Mouse (Mus musculus): Measurements from ENCODE around the gene Cavin1.
"Not testable (repeated sequence)": the region's sequence is repeated elsewhere in the genome, so short reads cannot be mapped to it uniquely, and the experiment has no call there.

The Cavin1 gene

DNA sequence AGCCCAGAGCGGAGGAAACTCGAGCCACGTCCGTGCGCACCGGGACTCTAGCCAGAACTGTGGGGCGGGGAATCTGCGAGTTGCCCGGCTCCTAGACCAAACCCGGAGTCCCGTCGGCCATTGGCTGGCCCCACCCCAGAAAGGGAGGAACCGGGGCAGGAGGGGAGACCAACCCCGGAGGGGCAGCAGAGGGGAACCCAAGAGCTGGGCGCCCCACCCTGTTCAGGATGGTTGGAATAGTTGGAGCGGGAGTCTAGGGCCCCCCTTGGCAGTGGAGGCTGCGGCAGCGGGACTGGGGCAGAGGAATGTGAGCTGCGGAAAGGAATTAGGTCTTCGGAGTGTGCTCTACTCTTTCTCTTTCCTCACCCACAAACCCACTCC lies at the start of gene Cavin1:
Cavin1 (minus strand) TSS at position 331 of the 381 bp plus-strand sequence.
- DNase-seq = peak; percentile 94

GRCm38 (mm10) chr11:101011641-101012040 lies 41.0 kb upstream of the Cavin1 start:
- DNase-seq = no peak

DNA sequence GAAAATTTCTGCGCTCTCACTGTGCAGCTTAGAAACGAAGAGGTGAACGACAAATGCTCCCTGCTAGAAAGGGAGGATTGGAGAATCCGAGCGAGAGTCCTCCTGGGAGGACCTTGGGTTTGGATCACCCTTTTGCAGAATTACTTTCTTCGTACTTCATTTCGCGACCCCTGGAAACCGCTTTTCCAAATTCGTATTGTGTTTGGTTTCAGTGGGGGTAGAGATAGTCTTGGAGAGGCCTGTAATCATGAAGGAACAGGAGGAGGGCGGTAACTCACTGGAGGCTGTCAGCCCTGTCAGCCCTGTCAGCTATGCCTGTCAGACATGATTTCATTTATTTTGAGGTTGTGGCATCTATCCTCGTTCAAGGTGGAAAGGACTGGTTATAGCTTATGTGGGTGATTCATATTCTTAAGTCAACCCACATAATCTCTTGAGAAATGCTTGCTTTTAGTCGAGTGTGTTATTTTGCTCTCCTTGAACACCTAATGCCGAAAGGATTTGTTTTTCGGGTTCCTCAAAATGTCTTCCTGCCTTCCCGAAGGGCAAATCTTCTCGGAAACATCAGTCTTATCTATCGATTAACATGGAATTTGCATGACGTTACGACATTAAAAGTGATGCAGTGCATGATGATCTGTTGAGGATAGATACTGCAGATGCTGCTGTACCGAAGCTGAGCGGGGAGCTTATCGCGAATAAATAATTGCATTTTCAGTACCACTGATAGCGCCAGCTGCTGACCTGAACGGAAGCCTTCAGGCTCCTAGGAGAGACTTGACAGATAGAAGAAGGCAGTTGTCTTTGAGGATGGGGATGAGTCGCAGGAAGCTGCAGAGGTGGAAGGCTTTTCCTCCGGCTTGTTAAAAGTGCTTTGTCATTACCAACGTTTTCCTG lies 39.4 kb upstream of the Cavin1 start:
- DNase-seq = no peak

DNA sequence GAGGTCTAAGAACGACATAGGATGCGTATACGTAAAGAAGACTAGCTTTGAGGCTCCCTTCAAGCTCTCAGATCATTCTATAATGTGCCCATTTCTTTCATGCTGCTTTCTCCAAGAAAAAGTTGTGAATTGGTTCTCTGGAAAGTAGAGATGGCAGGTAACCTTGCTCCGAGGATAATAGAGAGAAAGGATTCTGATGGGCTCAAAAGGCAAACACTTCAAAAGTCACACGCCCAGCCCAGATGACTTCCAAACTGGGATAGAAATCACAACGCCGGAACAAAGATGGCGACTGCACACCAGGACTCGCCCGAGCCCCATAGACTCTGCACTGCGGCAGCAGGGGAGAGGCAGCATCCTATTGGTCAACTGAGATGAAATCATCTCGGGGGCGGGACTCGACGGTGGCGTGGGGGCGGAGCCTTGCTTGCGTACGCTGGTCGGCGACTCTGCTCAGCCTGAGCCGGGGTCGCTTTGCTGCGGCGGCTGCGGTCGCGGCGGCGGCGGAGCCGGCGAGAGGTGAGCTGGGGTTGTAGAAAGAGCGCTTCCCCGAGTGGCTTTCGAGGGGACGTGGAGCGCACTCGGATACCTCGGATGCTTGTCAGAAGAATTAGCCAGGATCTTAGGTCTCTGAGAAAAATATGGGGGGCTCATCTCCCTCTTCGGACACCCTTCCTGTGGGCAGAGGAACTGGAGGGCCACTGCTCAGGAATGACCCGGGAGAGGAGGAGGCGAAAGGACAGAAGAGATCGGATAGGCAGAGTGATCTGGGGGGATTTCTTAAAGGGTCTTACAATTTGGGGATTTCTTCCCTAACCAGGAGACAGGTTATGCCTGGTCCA lies 38.6 kb upstream of the Cavin1 start, which contains the start of gene Atp6v0a1:
Atp6v0a1 (plus strand) TSS at position 407 of the 842 bp plus-strand sequence.
- peak; percentile 97 for DNase-seq

- DNase-seq = no peak
Observed at GRCm38 (mm10) chr11:101008206-101009045, 37.7 kb upstream of the Cavin1 start.

- peak; percentile 59 for DNase-seq
Observed at GRCm38 (mm10) chr11:101003025-101003685, 32.5 kb upstream of the Cavin1 start.

DNA sequence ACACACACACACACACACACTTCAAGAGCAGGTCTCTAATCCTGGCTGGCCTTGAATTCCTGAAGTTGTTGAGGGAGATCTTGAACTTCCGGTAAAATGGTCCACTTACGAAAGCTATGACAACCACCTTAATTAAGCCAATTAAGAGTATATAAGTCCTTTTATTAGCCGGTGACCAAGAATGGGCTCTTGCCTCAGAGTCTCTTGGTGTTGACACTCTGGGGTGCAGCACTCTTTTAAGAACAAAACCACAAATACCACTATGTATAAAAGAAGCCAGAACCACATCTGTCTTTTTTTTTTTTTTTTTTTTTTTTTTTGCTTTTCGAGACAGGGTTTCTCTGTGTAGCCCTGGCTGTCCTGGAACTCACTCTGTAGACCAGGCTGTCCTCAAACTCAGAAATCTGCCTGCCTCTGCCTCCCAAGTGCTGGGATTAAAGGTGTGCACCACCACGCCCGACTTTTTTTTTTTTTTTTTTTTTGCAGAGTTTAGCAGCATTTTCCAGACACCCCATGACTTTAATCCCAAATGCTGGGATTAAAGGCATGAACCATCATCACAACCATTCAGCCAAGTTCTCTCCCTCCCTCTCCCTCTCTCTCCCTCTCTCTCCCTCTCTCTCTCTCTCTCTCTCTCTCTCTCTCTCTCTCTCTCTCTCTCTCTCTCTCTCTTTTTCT lies 31.3 kb upstream of the Cavin1 start:
- not testable (repeated sequence) for DNase-seq

GRCm38 (mm10) chr11:100999254-100999653 lies 28.6 kb upstream of the Cavin1 start:
- DNase-seq = no peak

DNA sequence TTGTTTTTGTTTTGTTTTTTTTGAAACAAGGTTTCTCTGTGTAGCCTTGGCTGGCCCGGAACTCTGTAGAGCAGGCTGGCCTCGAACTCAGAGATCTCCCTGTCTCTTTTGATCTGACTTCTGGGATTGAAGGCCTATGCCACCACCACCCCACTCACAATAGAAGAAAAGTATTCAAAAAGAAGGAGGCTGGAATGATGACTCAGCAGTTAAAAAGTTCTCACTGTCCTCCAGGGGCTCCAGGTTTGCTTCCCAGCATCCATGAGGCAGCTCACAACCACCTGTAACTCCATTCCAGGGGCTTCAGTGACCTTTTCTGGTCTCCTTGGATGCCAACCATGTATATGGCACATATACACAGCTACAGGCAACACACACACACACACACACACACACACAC lies 28.1 kb upstream of the Cavin1 start:
- no peak for DNase-seq

- DNase-seq = no peak
Observed at GRCm38 (mm10) chr11:100996501-100996900, 25.8 kb upstream of the Cavin1 start.

GRCm38 (mm10) chr11:100994655-100995054 lies 24.0 kb upstream of the Cavin1 start:
- no peak for DNase-seq

GRCm38 (mm10) chr11:100994233-100994632 lies 23.5 kb upstream of the Cavin1 start:
- no peak for DNase-seq

- no peak for DNase-seq
Observed at GRCm38 (mm10) chr11:100993437-100993836, 22.8 kb upstream of the Cavin1 start.

DNA sequence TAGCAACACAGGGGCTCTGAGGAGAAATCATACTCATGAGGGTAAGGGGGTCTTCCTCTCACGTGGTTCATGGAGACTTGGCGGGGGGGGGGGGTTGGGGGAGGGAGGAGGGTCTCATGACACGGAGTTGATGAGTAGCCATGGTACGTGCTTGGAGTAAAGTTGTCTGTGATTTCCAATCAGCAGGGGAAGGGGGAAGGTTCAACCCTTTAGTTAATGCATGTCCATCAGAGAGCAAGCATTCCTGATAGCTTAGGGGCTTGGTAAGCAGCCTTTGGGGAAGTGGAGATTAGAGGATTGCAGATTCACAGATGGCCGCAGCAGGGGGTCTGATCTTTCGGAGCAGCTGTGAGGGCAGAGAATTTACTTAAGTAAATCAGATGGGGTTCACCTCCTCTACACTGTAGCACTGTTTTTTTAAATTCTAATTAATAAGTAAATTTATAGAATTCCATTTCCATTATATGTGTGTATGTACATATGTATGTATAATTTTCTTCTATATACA lies 20.4 kb upstream of the Cavin1 start:
- no peak for DNase-seq

- DNase-seq = no peak
Observed at GRCm38 (mm10) chr11:100989666-100990065, 19.0 kb upstream of the Cavin1 start.

DNA sequence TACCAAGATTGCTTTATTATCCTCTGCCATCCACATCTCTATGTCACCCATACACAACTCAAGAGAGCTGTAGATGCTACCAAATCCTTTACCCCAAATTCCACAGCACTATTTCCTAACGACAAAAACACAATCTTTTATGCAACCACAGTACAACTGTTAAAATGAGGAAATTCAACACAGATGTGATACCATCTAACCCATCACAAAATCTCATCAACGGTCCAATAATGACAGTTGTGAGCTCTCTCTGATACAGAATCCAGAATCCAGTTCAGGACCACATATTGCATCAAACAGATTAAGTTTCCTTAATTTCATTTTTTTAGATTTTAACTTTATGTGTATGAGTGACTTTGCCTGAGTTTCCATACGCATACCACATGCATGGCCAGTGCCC lies 18.0 kb upstream of the Cavin1 start:
- DNase-seq = no peak

- DNase-seq = no peak
Observed at GRCm38 (mm10) chr11:100985607-100986006, 14.9 kb upstream of the Cavin1 start.

DNA sequence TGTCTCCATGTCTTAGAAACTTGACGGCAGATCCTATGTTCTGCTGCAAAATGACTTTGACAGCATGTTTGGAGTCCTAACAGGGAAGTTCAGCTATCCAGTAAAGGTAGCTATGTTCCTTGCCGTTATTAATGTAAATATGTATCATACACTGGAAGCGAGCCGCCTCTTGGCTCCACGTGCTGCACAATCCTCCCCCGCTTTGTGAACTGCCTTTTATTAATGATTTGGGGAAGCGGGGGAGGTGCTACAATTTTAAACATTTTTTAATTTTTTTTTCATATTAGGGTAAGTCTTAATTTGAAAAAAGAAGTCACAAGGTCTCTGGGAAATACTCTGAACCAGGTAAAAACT lies 13.1 kb upstream of the Cavin1 start:
- no peak for DNase-seq

GRCm38 (mm10) chr11:100983125-100983777 lies 12.6 kb upstream of the Cavin1 start:
- DNase-seq = peak; percentile 43

GRCm38 (mm10) chr11:100982087-100982486 lies 11.4 kb upstream of the Cavin1 start:
- DNase-seq = no peak

- DNase-seq = no peak
Observed at GRCm38 (mm10) chr11:100981236-100981635, 10.5 kb upstream of the Cavin1 start.

Measured in kidney, adult 11 months (tissue).